Mouse (Mus musculus) neural tube, embryonic 15.5 days (tissue): Measurements from ENCODE around the gene Il1rap. TPM values are rescaled to one million over a fixed set of nuclear protein-coding genes. Genes with fewer than 3 reads are reported as not detected.
A peak's percentile ranks its signal among the peaks of the same experiment; 100 is the strongest.

Experiments used
- ATAC-seq: fragments of 200-750 bp; cut with Nextera tagmentation; 2 replicates; pipeline ENCODE4 v1.8.0; 2017; ENCODE audit warnings: mild to moderate bottlenecking, moderate TSS enrichment, moderate library complexity; ENCODE audit not compliant: low FRiP score
- H3K27ac ChIP-seq: fragments of 300-500 bp; sonication (generic); replicated peaks from 2 replicates; pipeline ENCODE4 v1.5.1; 2015; ENCODE audit warnings: mild to moderate bottlenecking, inconsistent platforms
- H3K27me3 ChIP-seq: fragments of 300-500 bp; sonication (generic); replicated peaks from 2 replicates; pipeline ENCODE4 v1.6.1; 2015; ENCODE audit warnings: inconsistent platforms
- H3K36me3 ChIP-seq: fragments of 300-500 bp; sonication (generic); 2 replicates; pipeline ENCODE4 v1.6.1; 2015; ENCODE audit warnings: inconsistent platforms
- H3K4me1 ChIP-seq: fragments of 300-500 bp; sonication (generic); 2 replicates; pipeline ENCODE4 v1.6.1; 2015; ENCODE audit warnings: inconsistent platforms
- H3K4me2 ChIP-seq: fragments of 300-500 bp; sonication (generic); 2 replicates; pipeline ENCODE4 v1.6.1; 2015; ENCODE audit warnings: inconsistent platforms, mild to moderate bottlenecking, moderate library complexity
- H3K4me3 ChIP-seq: fragments of 300-500 bp; sonication (generic); replicated peaks from 2 replicates; pipeline ENCODE4 v1.5.1; 2015; ENCODE audit warnings: mild to moderate bottlenecking, inconsistent platforms
- H3K9ac ChIP-seq: fragments of 300-500 bp; sonication (generic); replicated peaks from 2 replicates; pipeline ENCODE4 v1.6.1; 2015; ENCODE audit warnings: mild to moderate bottlenecking, inconsistent platforms
- H3K9me3 ChIP-seq: fragments of 300-500 bp; sonication (generic); replicated peaks from 2 replicates; pipeline ENCODE4 v1.6.1; 2016; ENCODE audit warnings: inconsistent platforms
- WGBS: fragments of 180-500 bp; shearing (Covaris S2); methylation state at CpG from one replicate; pipeline ENCODE4 v1.1.7; 2015; ENCODE audit warnings: mixed read lengths; 5-methylcytosine and 5-hydroxymethylcytosine counted together
- polyA plus RNA-seq: library from polyadenylated mRNA; unstranded; fragments of >200 nt; fragmentation: Nextera tagmentation; extraction: Ambion mirVana; gene quantifications from 2 replicates; pipeline ENCODE4 v1.2.1, GENCODE M21; 2015

The Il1rap gene
- polyA plus RNA-seq, 1 experiment from 2014 or later = 13.7 TPM

- Histone ChIP-seq H3K36me3 (no peaks in the 10 kb centered on the region), H3K9ac (no peak overlapping the region), H3K27me3 (no peaks in the 10 kb centered on the region), H3K27ac (no peak overlapping the region), H3K9me3 (no peaks in the 10 kb centered on the region), H3K4me1 (no peaks in the 10 kb centered on the region), H3K4me3 (no peak overlapping the region), H3K4me2 (no peak overlapping the region)
- ATAC-seq = no peak
- WGBS = 92% methylated on average over 5 of the region's 5 CpGs
Measured at GRCm38 (mm10) chr16:26574173-26574572, 7.3 kb upstream of the Il1rap start.

DNA sequence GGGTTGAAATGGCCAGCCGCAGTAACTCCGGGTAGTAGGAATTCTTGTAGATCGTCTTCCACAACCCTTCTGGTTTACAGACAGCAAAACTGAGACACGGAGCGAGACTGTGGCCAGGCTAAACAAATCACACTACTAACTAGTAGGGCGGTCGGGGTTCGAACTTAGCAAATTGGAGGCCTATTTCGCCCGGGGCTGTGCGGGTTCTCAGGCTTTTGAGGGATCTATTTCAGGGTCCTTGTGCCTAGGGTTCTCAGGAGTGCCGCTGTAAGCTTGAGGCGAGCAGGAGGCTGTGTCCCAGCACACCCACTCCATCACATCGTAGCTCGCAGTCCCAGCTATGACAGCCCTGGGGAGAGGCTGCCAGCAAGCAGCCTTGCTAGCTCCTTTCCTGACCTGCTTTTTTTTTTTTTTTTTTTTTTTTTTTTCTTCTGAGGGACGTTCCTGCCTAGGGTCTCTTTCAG is 441 bp downstream of the Il1rap start:
- Histone ChIP-seq H3K4me1 (peaks cover 14% of the 10 kb centered on the region; the same call in 1 of the 2 replicates), H3K27ac (0 out of 2 replicates have a peak overlapping the region, but pooled peaks have one; percentile 60), H3K27me3 (no peaks in the 10 kb centered on the region), H3K9ac (peak overlapping the region; percentile 59), H3K4me3 (peak overlapping the region; percentile 64), H3K9me3 (no peaks in the 10 kb centered on the region), H3K4me2 (peak overlapping the region; percentile 89), H3K36me3 (no peaks in the 10 kb centered on the region)
- WGBS = under 1% methylated on average over 16 of the region's 16 CpGs
- ATAC-seq = peak; percentile 71

DNA sequence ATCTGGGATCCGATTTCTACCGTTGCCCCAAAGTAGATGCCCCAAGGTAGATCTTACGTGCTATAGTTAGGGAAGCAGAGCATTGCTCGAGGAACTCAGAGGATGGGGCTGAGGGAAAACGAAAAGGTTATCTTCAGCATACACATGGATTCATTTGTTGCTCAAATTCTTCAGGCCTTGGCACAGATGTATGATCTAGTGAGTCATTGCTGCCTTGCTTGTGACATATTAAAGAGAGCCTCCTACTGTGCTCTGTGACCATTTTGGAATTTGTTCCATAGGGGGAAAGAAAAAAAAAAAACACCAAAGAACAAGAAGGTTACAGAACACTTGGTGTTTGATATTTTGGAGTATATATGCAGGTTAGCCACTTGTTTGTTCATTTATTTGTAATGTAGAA is 4.3 kb downstream of the Il1rap start:
- Histone ChIP-seq H3K9ac (no peak overlapping the region), H3K4me2 (no peak overlapping the region), H3K27me3 (no peaks in the 10 kb centered on the region), H3K27ac (no peak overlapping the region), H3K4me3 (no peak overlapping the region), H3K4me1 (peaks cover 14% of the 10 kb centered on the region; the same call in 1 of the 2 replicates), H3K9me3 (no peaks in the 10 kb centered on the region), H3K36me3 (no peaks in the 10 kb centered on the region)
- WGBS = 92% methylated on average over 5 of the region's 5 CpGs
- no peak for ATAC-seq

- Histone ChIP-seq H3K9ac (no peak overlapping the region), H3K27me3 (no peaks in the 10 kb centered on the region), H3K9me3 (no peaks in the 10 kb centered on the region), H3K4me2 (no peak overlapping the region), H3K36me3 (no peaks in the 10 kb centered on the region), H3K4me3 (no peak overlapping the region), H3K4me1 (no peaks in the 10 kb centered on the region), H3K27ac (no peak overlapping the region)
- 58% methylated on average over 4 of the region's 4 CpGs for WGBS
- no peak for ATAC-seq
Measured at GRCm38 (mm10) chr16:26590897-26591570, 9.5 kb downstream of the Il1rap start.

- Histone ChIP-seq H3K9me3 (no peaks in the 10 kb centered on the region), H3K4me2 (no peak overlapping the region), H3K4me1 (peaks cover 5% of the 10 kb centered on the region; the same call in 1 of the 2 replicates), H3K9ac (no peak overlapping the region), H3K4me3 (no peak overlapping the region), H3K27me3 (no peaks in the 10 kb centered on the region), H3K27ac (no peak overlapping the region), H3K36me3 (no peaks in the 10 kb centered on the region)
- ATAC-seq = 0 out of 2 replicates have a peak, but pooled peaks have one; percentile 61
- 62% methylated on average over 7 of the region's 7 CpGs for WGBS
Measured at GRCm38 (mm10) chr16:26596440-26596839, 14.9 kb downstream of the Il1rap start.

GRCm38 (mm10) chr16:26597307-26597706 is 15.8 kb downstream of the Il1rap start:
- no peaks in the 10 kb centered on the region for H3K27me3 ChIP-seq
- no peaks in the 10 kb centered on the region for H3K9me3 ChIP-seq
- peak; percentile 35; the same call in 1 of the 2 replicates for ATAC-seq
- no peak overlapping the region for H3K4me3 ChIP-seq
- 46% methylated on average over 7 of the region's 7 CpGs for WGBS
- no peak overlapping the region for H3K9ac ChIP-seq
- no peak overlapping the region for H3K4me2 ChIP-seq
- no peak overlapping the region for H3K27ac ChIP-seq
- H3K4me1 ChIP-seq = peaks cover 5% of the 10 kb centered on the region; the same call in 1 of the 2 replicates
- H3K36me3 ChIP-seq = no peaks in the 10 kb centered on the region

DNA sequence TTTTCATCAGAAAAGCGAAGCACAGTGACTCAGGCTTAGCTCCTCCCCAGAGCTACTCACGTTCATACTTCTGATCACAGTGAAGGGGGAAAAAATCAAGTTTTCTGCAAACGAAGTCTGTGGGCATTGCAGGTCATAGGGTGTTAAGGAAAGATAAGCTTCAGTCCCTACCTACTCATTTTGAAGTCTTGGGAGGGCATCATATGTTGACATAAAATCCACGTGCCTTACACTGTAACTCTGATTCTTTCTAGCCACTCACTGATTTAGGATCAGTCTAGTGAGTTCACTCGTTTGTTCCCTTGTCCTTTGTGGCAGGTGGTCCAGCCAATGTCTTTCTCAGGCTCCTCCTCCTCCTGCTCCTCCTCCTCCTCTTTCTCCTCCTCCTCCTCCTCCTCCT is 17.1 kb downstream of the Il1rap start:
- H3K4me1 ChIP-seq = peaks cover 5% of the 10 kb centered on the region; the same call in 1 of the 2 replicates
- H3K4me3 ChIP-seq = no peak overlapping the region
- no peaks in the 10 kb centered on the region for H3K27me3 ChIP-seq
- H3K27ac ChIP-seq = no peak overlapping the region
- no peaks in the 10 kb centered on the region for H3K9me3 ChIP-seq
- ATAC-seq = no peak
- no peak overlapping the region for H3K9ac ChIP-seq
- no peak overlapping the region for H3K4me2 ChIP-seq
- no peaks in the 10 kb centered on the region for H3K36me3 ChIP-seq
- WGBS = 73% methylated on average over 5 of the region's 5 CpGs

- 97% methylated on average over 1 of the region's 1 CpGs for WGBS
- no peaks in the 10 kb centered on the region for H3K36me3 ChIP-seq
- no peak overlapping the region for H3K27ac ChIP-seq
- H3K27me3 ChIP-seq = no peaks in the 10 kb centered on the region
- H3K4me1 ChIP-seq = peaks cover 5% of the 10 kb centered on the region; the same call in 1 of the 2 replicates
- no peaks in the 10 kb centered on the region for H3K9me3 ChIP-seq
- ATAC-seq = no peak
- H3K4me2 ChIP-seq = no peak overlapping the region
- H3K4me3 ChIP-seq = no peak overlapping the region
- no peak overlapping the region for H3K9ac ChIP-seq
Measured at GRCm38 (mm10) chr16:26601482-26601881, 20.0 kb downstream of the Il1rap start.

DNA sequence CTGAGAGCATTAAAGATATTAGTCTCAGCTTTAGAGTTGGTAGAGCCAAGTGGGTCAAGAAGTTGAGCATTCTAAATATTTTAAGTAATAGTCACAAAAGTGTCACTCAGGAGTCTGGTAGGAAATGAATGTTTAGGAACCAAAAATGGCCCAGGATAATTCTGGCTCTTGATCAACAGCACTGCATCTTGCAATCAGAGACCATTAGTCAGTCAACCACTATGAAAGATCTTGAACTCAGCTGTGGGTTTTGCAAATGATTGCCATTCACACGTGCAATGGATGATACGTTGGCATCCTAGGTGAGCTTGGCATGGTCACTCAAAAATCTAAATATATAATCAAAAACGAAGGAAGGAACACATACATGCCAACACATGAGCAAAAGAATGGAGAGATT is 23.1 kb downstream of the Il1rap start:
- Histone ChIP-seq H3K4me3 (no peak overlapping the region), H3K27ac (no peak overlapping the region), H3K4me1 (no peaks in the 10 kb centered on the region), H3K36me3 (no peaks in the 10 kb centered on the region), H3K27me3 (no peaks in the 10 kb centered on the region), H3K9me3 (no peaks in the 10 kb centered on the region), H3K4me2 (no peak overlapping the region), H3K9ac (no peak overlapping the region)
- 87% methylated on average over 3 of the region's 3 CpGs for WGBS
- no peak for ATAC-seq

DNA sequence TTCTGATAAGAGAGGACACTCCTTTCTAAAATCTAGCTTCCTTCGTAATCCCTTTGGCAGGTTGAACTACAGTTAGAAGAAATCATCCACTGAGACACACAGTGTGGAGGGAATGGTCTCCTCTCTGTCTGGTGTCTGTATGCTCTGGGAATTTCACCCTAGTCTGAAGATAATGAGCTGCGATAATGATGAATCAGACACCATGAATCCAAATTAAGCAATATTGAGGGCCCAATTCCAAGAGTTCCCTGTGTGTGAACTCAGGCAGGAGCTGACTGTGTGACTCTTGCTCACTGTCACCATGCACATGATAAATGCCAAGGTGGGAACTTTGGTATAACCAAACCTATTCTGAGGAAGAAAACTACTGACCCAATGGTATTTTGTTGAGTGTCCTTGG is 26.5 kb downstream of the Il1rap start:
- Histone ChIP-seq H3K9me3 (no peaks in the 10 kb centered on the region), H3K36me3 (no peaks in the 10 kb centered on the region), H3K4me3 (no peak overlapping the region), H3K4me2 (no peak overlapping the region), H3K27ac (no peak overlapping the region), H3K9ac (no peak overlapping the region), H3K4me1 (no peaks in the 10 kb centered on the region), H3K27me3 (no peaks in the 10 kb centered on the region)
- no peak for ATAC-seq
- 94% methylated on average over 2 of the region's 2 CpGs for WGBS

GRCm38 (mm10) chr16:26610508-26610907 is 29.0 kb downstream of the Il1rap start:
- no peak for ATAC-seq

GRCm38 (mm10) chr16:26612499-26613220 is 31.2 kb downstream of the Il1rap start:
- Histone ChIP-seq H3K27me3 (no peaks in the 10 kb centered on the region), H3K9ac (no peak overlapping the region), H3K27ac (no peak overlapping the region), H3K4me1 (no peaks in the 10 kb centered on the region), H3K4me2 (no peak overlapping the region), H3K9me3 (no peaks in the 10 kb centered on the region), H3K36me3 (no peaks in the 10 kb centered on the region), H3K4me3 (no peak overlapping the region)
- ATAC-seq = no peak
- 75% methylated on average over 10 of the region's 10 CpGs for WGBS

More at GRCm38 (mm10) chr16:26610508-26610907, 29.0 kb downstream of the Il1rap start:
- Histone ChIP-seq H3K4me2 (no peak overlapping the region), H3K9ac (no peak overlapping the region), H3K27me3 (no peaks in the 10 kb centered on the region), H3K36me3 (no peaks in the 10 kb centered on the region), H3K4me3 (no peak overlapping the region), H3K27ac (no peak overlapping the region), H3K9me3 (no peaks in the 10 kb centered on the region), H3K4me1 (no peaks in the 10 kb centered on the region)
- 66% methylated on average over 1 of the region's 1 CpGs for WGBS
